Mouse (Mus musculus) thymus, adult 2 months (tissue): ENCODE data around the gene Rpl3l.

Experiments used
- CTCF ChIP-seq: fragments of 200-500 bp; IDR thresholded peaks from 2 replicates; pipeline ENCODE4 v1.5.1; 2012; ENCODE audit warnings: mild to moderate bottlenecking, control low read depth, low read length, moderate library complexity, borderline replicate concordance; ENCODE audit not compliant: control insufficient read depth, poor library complexity, insufficient read depth; ENCODE audit errors: extremely low read depth
- POLR2A ChIP-seq: fragments of 200-500 bp; IDR thresholded peaks from 2 replicates; pipeline ENCODE4 v1.6.1; 2012; ENCODE audit warnings: mild to moderate bottlenecking, low read length, control low read depth, moderate library complexity; ENCODE audit not compliant: control insufficient read depth, poor library complexity, insufficient read depth; ENCODE audit errors: extremely low read depth

GRCm38 (mm10) chr17:24725637-24726390, 1.8 kb upstream of the Rpl3l start:
- TF ChIP-seq CTCF (no peak), POLR2A (no peak)
